Mouse (Mus musculus): ENCODE results near the gene Ahsg. TPM values are rescaled to one million over a fixed set of nuclear protein-coding genes. Genes with fewer than 3 reads are reported as not detected.
"Not testable (repeated sequence)": the region's sequence is repeated elsewhere in the genome, so short reads cannot be mapped to it uniquely, and the experiment has no call there.

Ahsg gene
- polyA plus RNA-seq, 1 experiment from 2014 or later: 32.4 TPM

- no peak overlapping the region for H3K9ac ChIP-seq
- H3K4me3 ChIP-seq (replicated peaks): no peak overlapping the region
- H3K4me1 ChIP-seq: peaks cover 6% of the 10 kb centered on the region; the same call in 1 of the 2 replicates
- no peaks in the 10 kb centered on the region; the same call in 1 of the 2 replicates for H3K9me3 ChIP-seq (replicated peaks)
- no peak overlapping the region for H3K4me2 ChIP-seq
- whole genome bisulfite sequencing: 54% methylated on average over 18 of the region's 18 CpGs
- H3K27me3 ChIP-seq: no peaks in the 10 kb centered on the region
- ATAC-seq (replicated peaks; ENCODE audit: low FRiP score): peak; percentile 25; the same call in 1 of the 2 replicates
- no peak overlapping the region for H3K27ac ChIP-seq
- H3K36me3 ChIP-seq: no peaks in the 10 kb centered on the region
These were observed 29.1 kb downstream of the Ahsg start for GRCm38 (mm10) chr16:22919971-22920854.

- Histone ChIP-seq H3K9me3 (replicated peaks) (no peaks in the 10 kb centered on the region), H3K4me1 (peaks cover 6% of the 10 kb centered on the region; the same call in 1 of the 2 replicates), H3K4me2 (no peak overlapping the region), H3K36me3 (no peaks in the 10 kb centered on the region), H3K9ac (no peak overlapping the region), H3K27me3 (no peaks in the 10 kb centered on the region), H3K27ac (no peak overlapping the region), H3K4me3 (replicated peaks) (no peak overlapping the region)
- no peak for ATAC-seq (replicated peaks; ENCODE audit: low FRiP score)
- 93% methylated on average over 5 of the region's 5 CpGs for WGBS
These were observed 30.7 kb downstream of the Ahsg start for GRCm38 (mm10) chr16:22921761-22922160.

GRCm38 (mm10) chr16:22922433-22922832 lies 31.4 kb downstream of the Ahsg start:
- no peak overlapping the region for H3K27ac ChIP-seq
- no peak overlapping the region for H3K4me2 ChIP-seq
- 76% methylated on average over 4 of the region's 4 CpGs for WGBS
- H3K9me3 ChIP-seq (replicated peaks): no peaks in the 10 kb centered on the region
- no peak for ATAC-seq (replicated peaks; ENCODE audit: low FRiP score)
- H3K9ac ChIP-seq: no peak overlapping the region
- no peaks in the 10 kb centered on the region for H3K27me3 ChIP-seq
- H3K4me1 ChIP-seq: peaks cover 6% of the 10 kb centered on the region; the same call in 1 of the 2 replicates
- H3K4me3 ChIP-seq (replicated peaks): no peak overlapping the region
- no peaks in the 10 kb centered on the region for H3K36me3 ChIP-seq

- no peak for ATAC-seq (replicated peaks; ENCODE audit: low FRiP score)
- 86% methylated on average over 6 of the region's 6 CpGs for WGBS
- no peak overlapping the region for H3K4me3 ChIP-seq (replicated peaks)
- H3K27me3 ChIP-seq: no peaks in the 10 kb centered on the region
- H3K27ac ChIP-seq: no peak overlapping the region
- no peak overlapping the region for H3K4me2 ChIP-seq
- no peaks in the 10 kb centered on the region for H3K36me3 ChIP-seq
- no peaks in the 10 kb centered on the region for H3K4me1 ChIP-seq
- no peaks in the 10 kb centered on the region for H3K9me3 ChIP-seq (replicated peaks)
- H3K9ac ChIP-seq: no peak overlapping the region
These were observed 38.5 kb downstream of the Ahsg start for GRCm38 (mm10) chr16:22929575-22929974.

- Histone ChIP-seq H3K4me3 (replicated peaks) (no peak overlapping the region), H3K27ac (no peak overlapping the region), H3K4me1 (no peaks in the 10 kb centered on the region), H3K9me3 (replicated peaks) (no peaks in the 10 kb centered on the region), H3K4me2 (no peak overlapping the region), H3K9ac (no peak overlapping the region), H3K36me3 (no peaks in the 10 kb centered on the region), H3K27me3 (no peaks in the 10 kb centered on the region)
- WGBS: 83% methylated on average over 11 of the region's 11 CpGs
- no peak for ATAC-seq (replicated peaks; ENCODE audit: low FRiP score)
These were observed 40.5 kb downstream of the Ahsg start for GRCm38 (mm10) chr16:22931431-22932200.

- Histone ChIP-seq H3K27me3 (no peaks in the 10 kb centered on the region), H3K4me3 (replicated peaks) (no peak overlapping the region), H3K9ac (no peak overlapping the region), H3K36me3 (no peaks in the 10 kb centered on the region), H3K27ac (no peak overlapping the region), H3K9me3 (replicated peaks) (no peaks in the 10 kb centered on the region), H3K4me1 (no peaks in the 10 kb centered on the region), H3K4me2 (no peak overlapping the region)
- WGBS: 87% methylated on average over 12 of the region's 12 CpGs
- ATAC-seq (replicated peaks; ENCODE audit: low FRiP score): no peak
These were observed 46.6 kb downstream of the Ahsg start for GRCm38 (mm10) chr16:22937631-22938030.

- Histone ChIP-seq H3K9me3 (replicated peaks) (no peaks in the 10 kb centered on the region), H3K27me3 (no peaks in the 10 kb centered on the region), H3K36me3 (no peaks in the 10 kb centered on the region), H3K4me3 (replicated peaks) (no peak overlapping the region), H3K9ac (no peak overlapping the region), H3K4me1 (no peaks in the 10 kb centered on the region), H3K27ac (no peak overlapping the region), H3K4me2 (no peak overlapping the region)
- WGBS: 75% methylated on average over 2 of the region's 2 CpGs
- ATAC-seq (replicated peaks; ENCODE audit: low FRiP score): no peak
These were observed 47.5 kb downstream of the Ahsg start for GRCm38 (mm10) chr16:22938541-22938940.

- no peaks in the 10 kb centered on the region for H3K36me3 ChIP-seq
- no peak overlapping the region for H3K9ac ChIP-seq
- H3K4me1 ChIP-seq: no peaks in the 10 kb centered on the region
- H3K9me3 ChIP-seq (replicated peaks): no peaks in the 10 kb centered on the region
- H3K27ac ChIP-seq: no peak overlapping the region
- H3K4me3 ChIP-seq (replicated peaks): no peak overlapping the region
- ATAC-seq (replicated peaks; ENCODE audit: low FRiP score): no peak
- no peak overlapping the region for H3K4me2 ChIP-seq
- H3K27me3 ChIP-seq: no peaks in the 10 kb centered on the region
- WGBS: 86% methylated on average over 8 of the region's 8 CpGs
These were observed 48.1 kb downstream of the Ahsg start for GRCm38 (mm10) chr16:22939120-22939695.

- not testable (repeated sequence) for H3K36me3 ChIP-seq; H3K4me1 ChIP-seq; H3K27ac ChIP-seq; H3K4me2 ChIP-seq; ATAC-seq (replicated peaks; ENCODE audit: low FRiP score); H3K9me3 ChIP-seq (replicated peaks); H3K4me3 ChIP-seq (replicated peaks); H3K9ac ChIP-seq; H3K27me3 ChIP-seq
These were observed 50.9 kb downstream of the Ahsg start for GRCm38 (mm10) chr16:22941825-22942476.

- Histone ChIP-seq H3K27ac (no peak overlapping the region), H3K4me1 (no peaks in the 10 kb centered on the region), H3K4me3 (replicated peaks) (no peak overlapping the region), H3K36me3 (no peaks in the 10 kb centered on the region), H3K9ac (no peak overlapping the region), H3K9me3 (replicated peaks) (no peaks in the 10 kb centered on the region), H3K4me2 (no peak overlapping the region), H3K27me3 (no peaks in the 10 kb centered on the region)
- no peak for ATAC-seq (replicated peaks; ENCODE audit: low FRiP score)
- 89% methylated on average over 2 of the region's 2 CpGs for WGBS
These were observed 56.3 kb downstream of the Ahsg start for GRCm38 (mm10) chr16:22947371-22947770.
